Mouse (Mus musculus): ENCODE measurements at regions not wholly inside any gene's neighbourhood (a gene's known extent, or its start where the extent isn't known, plus 50 kb on each side); places are given as distances from the start of the nearest gene placed in this dataset.
"Not testable (repeated sequence)": the region's sequence is repeated elsewhere in the genome, so short reads cannot be mapped to it uniquely, and the experiment has no call there.

DNA sequence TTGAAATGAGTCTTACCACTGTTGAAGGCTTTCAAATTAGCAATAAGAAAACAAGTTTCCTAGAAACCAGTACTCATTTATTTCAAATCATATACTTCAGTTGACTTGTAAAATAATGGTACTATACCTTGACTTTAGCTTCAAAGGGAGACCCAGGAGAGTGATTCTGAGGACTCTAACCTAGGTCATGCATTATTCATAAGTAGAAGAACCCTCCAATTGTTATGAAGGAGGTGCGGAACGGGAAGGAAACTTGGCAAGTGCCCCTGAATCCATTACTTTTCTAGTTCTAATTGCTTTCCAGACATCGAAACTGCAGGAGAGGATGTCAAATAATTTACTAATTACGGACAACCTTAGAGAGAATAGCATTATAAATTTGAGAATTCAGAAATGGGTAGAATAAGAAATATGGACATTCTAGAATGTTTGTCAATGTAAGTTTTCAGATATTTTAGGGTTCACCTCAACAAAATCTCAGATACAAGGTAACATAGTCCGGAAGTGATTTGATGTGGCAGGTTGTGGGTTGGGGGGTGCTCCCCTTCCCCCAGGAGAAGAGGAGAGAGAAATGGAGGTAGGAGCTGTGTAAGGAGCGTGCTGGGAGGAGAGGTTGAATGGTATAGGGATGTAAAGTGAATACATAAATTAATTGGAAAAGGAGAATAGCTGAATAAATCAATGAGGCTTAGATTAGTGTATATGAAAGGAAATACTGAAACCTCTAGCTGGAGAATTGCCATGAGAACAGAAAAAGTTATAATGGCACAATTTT lies 692.9 kb downstream of the Brinp3 start:
- H3K36me3 ChIP-seq (ENCODE audit: control insufficient read depth, insufficient read depth, low read length, poor library complexity, severe bottlenecking), result no peaks in the 10 kb centered on the region

DNA sequence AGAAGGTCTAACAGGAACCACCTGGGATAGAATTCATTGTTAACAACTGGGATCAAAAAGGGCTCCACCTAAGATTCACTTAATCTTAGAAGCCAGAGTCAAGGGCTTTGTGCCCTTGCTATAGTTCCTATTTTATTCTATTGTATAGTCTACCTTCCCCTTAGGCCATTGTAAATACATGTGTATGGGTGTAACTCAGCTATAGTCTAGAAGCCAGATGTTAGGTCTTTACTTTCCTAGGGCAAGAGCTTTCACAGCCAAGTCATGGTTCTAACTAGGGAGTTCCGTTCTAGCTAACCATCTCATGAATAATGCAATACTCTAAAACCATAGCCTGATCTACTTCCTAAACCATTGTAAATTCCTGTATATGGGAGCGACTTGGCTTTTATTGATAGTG lies 705.4 kb downstream of the Brinp3 start:
- not testable (repeated sequence) for H3K27me3 ChIP-seq (ENCODE audit: control insufficient read depth, insufficient read depth, low read length, poor library complexity, severe bottlenecking); H3K36me3 ChIP-seq (ENCODE audit: control insufficient read depth, insufficient read depth, low read length, poor library complexity, severe bottlenecking); DNase-seq (ENCODE audit: low read depth, low spot score)

More for the DNA sequence above, 692.9 kb downstream of the Brinp3 start:
- no peaks in the 10 kb centered on the region for H3K27me3 ChIP-seq (ENCODE audit: control insufficient read depth, insufficient read depth, low read length, poor library complexity, severe bottlenecking)
- no peak for DNase-seq (ENCODE audit: low read depth, low spot score)

DNA sequence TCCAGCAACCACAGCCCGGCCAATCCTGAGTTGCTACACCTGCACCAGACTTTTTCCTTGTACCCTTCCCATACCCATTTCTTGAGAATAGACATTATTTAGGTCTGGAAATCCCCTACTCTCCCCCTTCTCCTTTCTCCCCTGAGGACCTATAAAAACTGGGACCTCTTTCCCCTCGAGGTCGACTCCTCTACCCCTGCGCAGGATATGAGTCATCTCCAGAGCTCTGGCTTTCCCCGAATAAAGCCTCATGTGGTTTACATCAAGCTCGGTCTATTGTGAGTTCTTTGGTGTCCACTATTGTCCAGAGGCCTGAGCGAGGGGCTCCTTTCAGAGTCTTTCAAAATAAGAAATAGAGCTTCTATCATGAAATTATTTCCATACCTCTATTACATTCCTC lies 720.3 kb downstream of the Brinp3 start:
- not testable (repeated sequence) for DNase-seq (ENCODE audit: low read depth, low spot score); H3K27me3 ChIP-seq (ENCODE audit: control insufficient read depth, insufficient read depth, low read length, poor library complexity, severe bottlenecking); H3K36me3 ChIP-seq (ENCODE audit: control insufficient read depth, insufficient read depth, low read length, poor library complexity, severe bottlenecking)

DNA sequence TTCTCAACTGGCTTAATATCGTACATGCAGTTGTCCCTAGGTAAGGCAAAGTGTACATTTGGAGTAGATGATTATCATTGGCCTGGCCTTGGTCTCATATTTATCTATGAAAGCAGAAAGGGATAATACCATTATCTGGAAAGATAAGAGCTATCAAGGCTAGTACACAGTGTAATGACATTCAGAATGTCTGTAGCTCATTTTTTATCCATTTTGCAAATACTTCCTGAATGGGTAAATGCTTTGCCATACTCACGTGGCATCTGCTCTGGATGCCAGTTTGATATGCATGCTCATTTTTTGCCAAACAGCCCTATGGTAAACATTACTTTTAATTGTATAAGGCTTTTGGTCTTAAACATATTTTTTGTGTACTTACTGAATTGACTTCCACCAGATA lies 723.4 kb downstream of the Brinp3 start:
- no peaks in the 10 kb centered on the region for H3K27me3 ChIP-seq (ENCODE audit: control insufficient read depth, insufficient read depth, low read length, poor library complexity, severe bottlenecking)
- DNase-seq (ENCODE audit: low read depth, low spot score), result no peak
- H3K36me3 ChIP-seq (ENCODE audit: control insufficient read depth, insufficient read depth, low read length, poor library complexity, severe bottlenecking), result no peaks in the 10 kb centered on the region

DNA sequence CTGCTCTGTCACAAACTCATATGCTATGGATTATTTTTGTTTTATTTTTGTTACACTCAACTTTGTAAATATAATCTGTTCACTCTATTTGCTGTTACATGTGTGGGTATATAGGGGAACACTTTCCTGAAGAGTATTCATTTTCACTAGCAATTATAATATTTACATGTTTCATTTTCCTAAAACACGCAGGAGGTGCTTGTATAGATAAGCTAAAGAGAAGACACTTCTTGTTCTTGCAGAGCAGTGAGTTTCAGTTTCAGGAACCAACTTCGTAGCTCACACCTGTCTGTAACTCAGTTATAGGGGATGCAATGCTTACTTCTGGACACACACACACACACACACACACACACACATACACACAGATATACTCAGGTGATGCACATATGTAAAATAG lies 724.9 kb downstream of the Brinp3 start:
- Histone ChIP-seq H3K27me3 (ENCODE audit: control insufficient read depth, insufficient read depth, low read length, poor library complexity, severe bottlenecking) (no peaks in the 10 kb centered on the region), H3K36me3 (ENCODE audit: control insufficient read depth, insufficient read depth, low read length, poor library complexity, severe bottlenecking) (no peaks in the 10 kb centered on the region)
- no peak for DNase-seq (ENCODE audit: low read depth, low spot score)

DNA sequence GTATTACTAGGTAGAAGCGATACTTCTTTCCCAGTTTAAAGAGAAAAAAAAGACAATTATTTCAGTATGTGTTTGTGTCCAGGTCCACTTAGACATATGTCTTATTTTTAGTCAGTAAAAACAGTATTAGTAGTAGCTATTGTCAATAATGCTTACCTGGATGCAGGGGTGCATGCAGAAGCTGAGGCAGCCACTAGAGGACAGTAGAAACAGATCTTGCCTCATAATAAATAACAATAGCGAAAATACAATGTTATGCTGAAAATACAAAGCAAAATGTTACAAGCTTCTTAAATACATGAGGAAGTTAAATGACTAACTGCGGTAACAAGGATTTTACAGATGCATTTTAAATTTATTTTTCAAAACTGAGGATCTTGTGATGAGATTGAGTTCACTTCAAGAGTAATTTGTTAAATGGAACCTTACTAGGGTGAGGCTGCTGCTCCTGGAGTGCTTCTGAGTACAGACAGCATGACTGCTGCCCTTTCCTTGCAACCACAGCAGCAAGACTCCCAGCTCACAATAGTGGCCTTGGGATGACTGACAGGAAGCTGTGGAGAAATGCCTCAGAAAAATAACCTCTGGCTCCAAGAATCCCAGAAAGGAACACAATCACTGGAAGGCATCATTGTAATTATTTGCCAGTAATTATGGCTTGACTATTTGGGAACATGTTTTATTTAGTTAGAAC lies 728.8 kb downstream of the Brinp3 start:
- Histone ChIP-seq H3K27me3 (ENCODE audit: control insufficient read depth, insufficient read depth, low read length, poor library complexity, severe bottlenecking) (no peaks in the 10 kb centered on the region), H3K36me3 (ENCODE audit: control insufficient read depth, insufficient read depth, low read length, poor library complexity, severe bottlenecking) (no peaks in the 10 kb centered on the region)
- no peak for DNase-seq (ENCODE audit: low read depth, low spot score)

DNA sequence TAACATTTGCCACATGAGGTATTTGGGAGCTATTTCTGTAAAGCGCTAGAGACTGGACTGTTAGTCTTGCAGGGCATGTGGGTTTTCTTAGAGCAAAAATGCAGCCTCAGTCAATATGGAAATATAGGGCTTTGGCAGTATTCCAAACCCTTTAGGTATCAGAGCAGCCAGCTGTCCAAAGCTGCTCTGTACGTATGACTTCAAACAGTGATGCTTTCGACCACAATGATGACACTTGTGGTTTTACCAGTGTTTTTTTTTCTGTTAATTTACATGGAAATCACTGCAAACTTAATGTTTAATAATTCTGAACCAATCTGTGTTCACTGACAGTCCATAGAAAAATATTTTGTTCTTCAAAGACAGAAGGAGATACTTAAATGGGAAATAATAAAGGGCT lies 743.0 kb downstream of the Brinp3 start:
- Histone ChIP-seq H3K27me3 (ENCODE audit: control insufficient read depth, insufficient read depth, low read length, poor library complexity, severe bottlenecking) (no peaks in the 10 kb centered on the region), H3K36me3 (ENCODE audit: control insufficient read depth, insufficient read depth, low read length, poor library complexity, severe bottlenecking) (no peaks in the 10 kb centered on the region)
- no peak for DNase-seq (ENCODE audit: low read depth, low spot score)

DNA sequence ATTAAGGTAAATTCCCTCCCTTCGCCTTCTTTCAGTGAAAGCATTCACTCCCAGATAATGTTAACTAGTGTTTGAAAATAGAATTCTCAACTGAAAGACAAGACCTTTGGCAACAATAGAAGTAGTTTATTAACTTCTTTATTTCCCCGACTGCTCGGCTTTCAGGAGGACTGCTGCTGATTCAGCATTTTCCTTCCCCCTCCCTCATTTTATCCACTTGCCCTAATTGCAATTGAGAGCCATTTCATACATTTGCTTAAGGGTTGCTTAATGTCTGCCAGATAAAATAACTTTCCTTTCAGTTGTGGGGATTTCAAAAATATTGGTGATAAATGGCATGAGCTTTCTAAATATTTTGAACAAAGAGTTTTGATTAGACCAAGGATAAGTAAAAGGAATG lies 744.5 kb downstream of the Brinp3 start:
- no peaks in the 10 kb centered on the region for H3K27me3 ChIP-seq (ENCODE audit: control insufficient read depth, insufficient read depth, low read length, poor library complexity, severe bottlenecking)
- H3K36me3 ChIP-seq (ENCODE audit: control insufficient read depth, insufficient read depth, low read length, poor library complexity, severe bottlenecking), result no peaks in the 10 kb centered on the region
- DNase-seq (ENCODE audit: low read depth, low spot score), result no peak

DNA sequence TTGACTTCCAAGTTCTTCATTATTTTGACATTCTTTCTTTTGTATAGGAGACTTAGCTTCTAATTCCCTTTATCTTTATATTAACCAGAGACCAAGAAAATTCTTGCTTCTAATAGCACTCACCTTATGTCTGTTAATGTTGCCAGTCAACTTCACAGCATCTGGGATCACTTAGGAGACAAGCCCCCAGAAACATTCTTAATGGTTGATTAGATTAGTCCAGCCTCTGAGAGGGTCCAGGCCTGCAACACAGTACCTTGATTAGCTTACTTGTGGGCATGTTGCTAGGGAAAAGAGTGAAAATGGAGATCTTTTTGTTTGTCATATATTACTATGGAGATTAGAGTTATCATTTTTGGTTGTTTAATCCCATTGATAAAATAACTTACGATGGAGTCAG lies 778.8 kb downstream of the Brinp3 start:
- no peaks in the 10 kb centered on the region for H3K36me3 ChIP-seq (ENCODE audit: control insufficient read depth, insufficient read depth, low read length, poor library complexity, severe bottlenecking)
- no peak for DNase-seq (ENCODE audit: low read depth, low spot score)
- H3K27me3 ChIP-seq (ENCODE audit: control insufficient read depth, insufficient read depth, low read length, poor library complexity, severe bottlenecking), result no peaks in the 10 kb centered on the region

DNA sequence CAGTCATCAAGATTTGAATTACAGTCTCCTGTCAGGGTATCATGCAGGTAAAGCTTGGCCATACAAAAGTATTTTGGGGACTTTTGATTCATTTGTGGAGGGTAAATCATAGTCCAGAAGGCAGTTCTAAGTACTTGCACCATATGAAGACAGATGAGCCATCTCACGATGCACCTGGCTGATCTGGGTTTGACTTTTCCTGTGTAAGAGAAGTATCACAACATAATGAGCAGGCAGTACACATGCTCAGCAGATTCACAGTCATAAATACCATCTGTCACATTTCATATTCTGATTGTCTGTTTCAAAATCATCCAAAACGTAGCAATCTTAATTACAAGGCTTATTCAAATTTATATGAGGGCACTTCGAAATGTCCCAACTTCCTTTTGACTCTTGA lies 796.6 kb downstream of the Brinp3 start:
- H3K36me3 ChIP-seq (ENCODE audit: control insufficient read depth, insufficient read depth, low read length, poor library complexity, severe bottlenecking), result no peaks in the 10 kb centered on the region
- no peak for DNase-seq (ENCODE audit: low read depth, low spot score)

DNA sequence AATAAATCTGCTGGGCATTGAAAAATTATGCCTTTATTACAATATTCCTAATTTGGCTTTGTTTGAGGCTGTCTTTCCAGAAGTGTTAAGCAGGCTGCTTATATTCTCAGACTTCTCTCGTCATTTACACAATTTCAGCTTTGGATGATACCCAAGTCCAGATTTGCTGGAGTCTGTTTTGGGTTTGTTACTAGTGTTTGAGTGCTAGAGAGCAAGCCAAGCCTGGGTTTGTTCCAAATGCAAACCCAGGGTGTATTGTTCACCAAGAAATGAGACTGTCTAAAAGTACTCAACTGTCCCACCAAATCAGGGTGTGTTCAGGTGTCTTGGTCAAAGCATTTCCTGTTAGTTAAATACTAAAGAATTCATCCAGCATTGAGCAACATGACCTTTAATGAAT lies 814.7 kb downstream of the Brinp3 start:
- DNase-seq (ENCODE audit: low read depth, low spot score), result no peak
- Histone ChIP-seq H3K36me3 (ENCODE audit: control insufficient read depth, insufficient read depth, low read length, poor library complexity, severe bottlenecking) (no peaks in the 10 kb centered on the region), H3K27me3 (ENCODE audit: control insufficient read depth, insufficient read depth, low read length, poor library complexity, severe bottlenecking) (no peaks in the 10 kb centered on the region)

More for the DNA sequence above, 796.6 kb downstream of the Brinp3 start:
- H3K27me3 ChIP-seq (ENCODE audit: control insufficient read depth, insufficient read depth, low read length, poor library complexity, severe bottlenecking), result no peaks in the 10 kb centered on the region

DNA sequence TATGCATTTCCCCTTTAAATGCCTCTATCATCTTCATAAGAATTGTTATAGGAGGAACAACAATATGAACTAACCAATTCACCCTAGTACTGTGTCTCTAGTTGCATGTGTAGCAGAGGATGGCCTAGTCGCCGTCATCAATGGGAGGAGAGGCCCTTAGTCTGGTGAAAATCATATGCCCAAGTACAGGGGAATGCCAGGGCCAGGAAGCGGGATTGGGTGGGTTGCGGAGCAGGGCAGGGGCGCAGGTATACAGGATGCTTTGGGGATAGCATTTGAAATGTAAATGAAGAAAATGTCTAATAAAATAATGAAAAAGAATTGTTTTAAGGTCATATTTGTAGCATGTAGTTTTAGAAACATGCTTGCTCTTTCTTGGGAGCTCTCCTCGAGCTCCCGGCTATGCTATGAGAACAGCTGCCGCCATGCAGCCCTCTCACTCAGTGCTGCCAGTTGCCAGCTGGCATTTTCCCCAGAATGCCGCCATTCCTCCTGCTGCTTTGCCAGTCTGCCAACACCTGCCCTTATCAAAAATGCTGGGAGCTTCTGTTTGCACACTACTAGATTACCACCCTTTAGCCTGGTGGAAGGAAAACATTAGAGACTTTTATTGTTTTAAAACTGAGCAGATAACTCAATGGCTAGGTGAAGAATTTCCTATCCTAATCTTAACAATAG lies 848.9 kb downstream of the Brinp3 start:
- no peak for DNase-seq (ENCODE audit: low read depth, low spot score)
- H3K27me3 ChIP-seq (ENCODE audit: control insufficient read depth, insufficient read depth, low read length, poor library complexity, severe bottlenecking), result no peaks in the 10 kb centered on the region
- H3K36me3 ChIP-seq (ENCODE audit: control insufficient read depth, insufficient read depth, low read length, poor library complexity, severe bottlenecking), result no peaks in the 10 kb centered on the region

DNA sequence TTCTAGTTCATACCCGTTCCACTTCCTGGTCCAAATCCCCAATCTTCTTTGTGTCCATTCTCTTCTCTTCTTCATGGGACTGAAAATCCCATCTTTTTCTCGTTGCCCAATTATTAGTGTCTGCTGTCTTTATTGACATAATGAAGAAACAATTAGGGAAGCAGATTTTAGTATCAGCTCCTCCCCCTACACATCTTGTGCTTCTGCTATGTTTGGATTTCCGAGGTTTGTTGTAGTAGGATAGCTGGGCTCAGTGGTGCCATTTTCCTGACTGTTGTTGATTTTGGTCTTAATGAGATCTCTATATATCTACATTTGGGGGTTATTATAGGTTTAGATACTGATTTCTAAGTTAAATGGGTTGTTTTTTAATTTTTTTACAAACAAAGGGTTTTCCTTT lies 849.5 kb downstream of the Brinp3 start:
- Histone ChIP-seq H3K36me3 (ENCODE audit: control insufficient read depth, insufficient read depth, low read length, poor library complexity, severe bottlenecking) (no peaks in the 10 kb centered on the region), H3K27me3 (ENCODE audit: control insufficient read depth, insufficient read depth, low read length, poor library complexity, severe bottlenecking) (no peaks in the 10 kb centered on the region)
- DNase-seq (ENCODE audit: low read depth, low spot score), result no peak

Measured in splenic B cell, adult 2 months (primary cell).